Mouse (Mus musculus) liver, embryonic 16.5 days (tissue): ENCODE measurements around the gene Rps8. TPM values are rescaled to one million over a fixed set of nuclear protein-coding genes. Genes with fewer than 3 reads are reported as not detected.

Experiments used
- ATAC-seq: fragments of 200-750 bp; cut with Nextera tagmentation; 2 replicates; pipeline ENCODE4 v1.8.0; 2017; ENCODE audit warnings: low read depth, mild to moderate bottlenecking, moderate number of reproducible peaks, moderate library complexity
- H3K27ac ChIP-seq: fragments of 300-500 bp; sonication (generic); 2 replicates; pipeline ENCODE4 v1.5.1; 2014; ENCODE audit warnings: mild to moderate bottlenecking, low read length
- H3K27me3 ChIP-seq: fragments of 300-500 bp; sonication (generic); 2 replicates; pipeline ENCODE4 v1.6.1; 2014; ENCODE audit warnings: low read depth, low read length, mixed read lengths; ENCODE audit not compliant: control insufficient read depth, insufficient read depth
- H3K36me3 ChIP-seq: fragments of 300-500 bp; sonication (generic); 2 replicates; pipeline ENCODE4 v1.6.1; 2014; ENCODE audit warnings: mild to moderate bottlenecking; ENCODE audit not compliant: control insufficient read depth, insufficient read depth
- H3K4me1 ChIP-seq: fragments of 300-500 bp; sonication (generic); 2 replicates; pipeline ENCODE4 v1.6.1; 2014; ENCODE audit warnings: low read depth, low read length, mixed read lengths; ENCODE audit not compliant: control insufficient read depth
- H3K4me2 ChIP-seq: fragments of 300-500 bp; sonication (generic); 2 replicates; pipeline ENCODE4 v1.6.1; 2014; ENCODE audit warnings: low read depth, low read length, mixed read lengths
- H3K4me3 ChIP-seq: fragments of 300-500 bp; sonication (generic); 2 replicates; pipeline ENCODE4 v1.5.1; 2014; ENCODE audit warnings: low read depth, mild to moderate bottlenecking, low read length
- H3K9ac ChIP-seq: fragments of 300-500 bp; sonication (generic); 2 replicates; pipeline ENCODE4 v1.6.1; 2014; ENCODE audit warnings: low read depth, low read length
- H3K9me3 ChIP-seq: fragments of 300-500 bp; sonication (generic); replicated peaks from 2 replicates; pipeline ENCODE4 v1.6.1; 2016; ENCODE audit warnings: low read length; ENCODE audit not compliant: control insufficient read depth
- WGBS: fragments of 180-500 bp; shearing (Covaris S2); extraction: QIAGEN DNeasy Blood & Tissue Kit; methylation state at CpG from one replicate; pipeline ENCODE4 v1.1.7; 2014; ENCODE audit not compliant: insufficient replicate concordance; 5-methylcytosine and 5-hydroxymethylcytosine counted together
- microRNA-seq: library from miRNA; unstranded; fragments of <30 nt; microRNA quantifications from one replicate; pipeline ENCODE4, GENCODE M21; 2016
- polyA plus RNA-seq: library from polyadenylated mRNA; unstranded; fragments of >200 nt; fragmentation: Nextera tagmentation; extraction: Ambion mirVana; gene quantifications from 2 replicates; pipeline ENCODE4 v1.2.1, GENCODE M21; 2015

Rps8 gene
- polyA plus RNA-seq, 1 experiment from 2014 or later = 514 TPM

DNA sequence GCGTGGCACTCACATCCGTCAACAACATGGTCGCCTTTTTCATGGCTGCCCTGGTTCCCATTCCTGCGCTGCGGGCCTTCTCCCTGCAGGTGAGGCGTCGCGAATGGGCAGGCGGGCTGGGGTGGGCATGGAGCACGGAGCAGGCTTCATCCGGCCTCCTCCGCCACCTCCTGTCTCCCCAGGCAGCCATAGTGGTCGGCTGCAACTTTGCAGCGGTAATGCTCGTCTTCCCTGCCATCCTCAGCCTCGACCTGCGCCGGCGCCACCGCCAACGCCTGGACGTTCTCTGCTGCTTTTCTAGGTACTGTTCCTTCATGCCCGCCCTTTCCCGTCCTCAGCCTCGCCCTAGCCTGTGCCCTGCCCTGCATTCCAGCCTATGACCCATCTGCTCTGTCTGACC is 46.7 kb downstream of the Rps8 start:
- H3K4me3 ChIP-seq = no peak overlapping the region
- H3K4me1 ChIP-seq = no peaks in the 10 kb centered on the region
- H3K9ac ChIP-seq = no peak overlapping the region
- H3K27ac ChIP-seq = no peak overlapping the region
- no peak overlapping the region for H3K4me2 ChIP-seq
- no peaks in the 10 kb centered on the region for H3K9me3 ChIP-seq
- 80% methylated on average over 25 of the region's 25 CpGs for WGBS
- no peaks in the 10 kb centered on the region for H3K27me3 ChIP-seq
- no peak for ATAC-seq
- H3K36me3 ChIP-seq = no peaks in the 10 kb centered on the region

DNA sequence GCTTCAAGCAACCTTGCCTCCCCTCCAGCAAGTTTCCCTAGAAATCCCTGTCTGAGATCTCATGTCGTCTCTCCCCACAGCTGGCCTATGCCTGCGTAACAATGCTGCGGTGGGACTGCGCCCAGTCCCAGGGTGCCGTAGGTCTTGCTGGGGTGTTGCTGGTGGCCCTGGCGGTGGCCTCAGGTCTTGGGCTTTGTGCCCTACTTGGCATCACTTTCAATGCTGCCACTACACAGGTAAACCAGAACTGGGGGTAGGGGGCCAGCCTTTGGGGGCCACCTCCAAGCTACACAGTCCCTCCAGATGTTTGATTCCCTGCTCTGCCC is 47.6 kb downstream of the Rps8 start:
- Histone ChIP-seq H3K4me2 (no peak overlapping the region), H3K4me1 (no peaks in the 10 kb centered on the region), H3K27me3 (no peaks in the 10 kb centered on the region), H3K27ac (no peak overlapping the region), H3K9me3 (no peaks in the 10 kb centered on the region), H3K36me3 (no peaks in the 10 kb centered on the region), H3K4me3 (no peak overlapping the region), H3K9ac (no peak overlapping the region)
- WGBS = 85% methylated on average over 6 of the region's 6 CpGs
- no peak for ATAC-seq

DNA sequence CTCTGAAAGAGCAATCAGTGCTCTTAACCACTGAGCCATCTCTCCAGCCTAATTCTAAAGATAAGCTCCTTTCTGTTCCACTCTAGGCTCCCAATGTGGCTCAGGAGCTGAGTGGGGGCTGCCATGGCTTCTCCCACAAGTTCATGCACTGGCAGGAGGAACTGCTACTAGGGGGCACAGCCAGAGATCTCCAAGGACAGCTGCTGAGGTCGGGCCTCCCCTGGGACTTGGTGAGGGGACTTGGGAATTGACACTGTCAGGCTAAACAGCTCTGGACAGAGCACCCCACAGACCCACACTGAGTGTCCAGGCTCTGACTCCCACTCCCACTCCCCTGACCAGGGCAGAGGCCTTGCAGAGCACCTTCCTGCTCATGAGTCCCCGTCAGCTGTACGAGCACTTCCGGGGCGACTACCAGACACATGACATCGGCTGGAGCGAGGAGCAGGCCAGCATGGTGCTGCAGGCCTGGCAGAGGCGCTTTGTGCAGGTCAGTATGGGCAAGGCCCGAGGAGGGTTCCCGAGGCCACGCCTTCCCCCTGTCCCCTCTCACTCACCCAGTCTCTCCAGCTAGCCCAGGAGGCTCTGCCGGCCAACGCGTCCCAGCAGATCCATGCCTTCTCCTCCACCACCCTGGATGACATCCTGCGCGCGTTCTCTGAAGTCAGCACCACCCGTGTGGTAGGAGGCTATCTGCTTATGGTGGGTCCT is 48.1 kb downstream of the Rps8 start:
- Histone ChIP-seq H3K27me3 (no peaks in the 10 kb centered on the region), H3K9me3 (no peaks in the 10 kb centered on the region), H3K9ac (no peak overlapping the region), H3K36me3 (no peaks in the 10 kb centered on the region), H3K27ac (no peak overlapping the region), H3K4me3 (no peak overlapping the region), H3K4me2 (no peak overlapping the region), H3K4me1 (no peaks in the 10 kb centered on the region)
- ATAC-seq = no peak
- WGBS = 77% methylated on average over 16 of the region's 18 CpGs

DNA sequence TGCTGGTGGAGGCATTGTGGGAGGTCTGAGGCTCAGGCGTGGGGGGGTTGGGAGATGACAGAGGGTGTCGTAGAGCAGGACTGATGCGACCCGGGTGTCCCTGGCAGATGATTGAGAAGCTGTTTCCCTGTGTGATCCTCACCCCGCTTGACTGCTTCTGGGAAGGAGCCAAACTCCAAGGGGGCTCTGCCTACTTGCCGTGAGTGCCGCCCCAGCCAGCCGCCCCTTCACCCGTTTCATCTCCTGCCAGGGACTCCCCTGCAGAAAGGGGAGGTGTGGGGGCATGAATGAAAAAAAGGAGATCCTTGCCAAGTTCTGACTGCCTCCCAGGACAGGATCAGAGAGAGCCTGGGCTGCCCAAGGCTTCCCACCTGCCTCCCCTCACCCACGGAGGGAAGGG is 50.9 kb downstream of the Rps8 start:
- no peaks in the 10 kb centered on the region for H3K9me3 ChIP-seq
- no peaks in the 10 kb centered on the region for H3K36me3 ChIP-seq
- no peaks in the 10 kb centered on the region for H3K4me1 ChIP-seq
- no peaks in the 10 kb centered on the region for H3K27me3 ChIP-seq
- no peak overlapping the region for H3K4me2 ChIP-seq
- H3K27ac ChIP-seq = no peak overlapping the region
- H3K9ac ChIP-seq = no peak overlapping the region
- H3K4me3 ChIP-seq = no peak overlapping the region
- 63% methylated on average over 10 of the region's 10 CpGs for WGBS
- no peak for ATAC-seq

DNA sequence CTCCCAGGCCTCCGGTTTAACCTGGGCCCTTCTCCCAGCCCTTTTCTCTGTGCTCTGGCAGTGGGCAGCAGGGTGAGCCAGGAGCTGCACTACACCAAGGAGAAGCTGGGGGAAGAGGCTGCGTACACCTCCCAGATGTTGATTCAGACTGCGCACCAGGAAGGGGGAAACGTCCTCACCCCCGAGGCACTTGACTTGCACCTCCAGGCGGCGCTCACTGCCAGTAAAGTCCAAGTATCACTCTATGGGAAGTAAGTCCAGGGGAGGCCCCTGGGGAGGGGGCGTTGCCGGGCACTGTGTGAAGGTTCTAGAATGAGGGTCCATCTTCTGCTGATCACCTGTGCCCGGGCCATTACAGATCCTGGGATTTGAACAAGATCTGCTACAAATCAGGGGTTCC is 51.4 kb downstream of the Rps8 start:
- no peaks in the 10 kb centered on the region for H3K9me3 ChIP-seq
- no peaks in the 10 kb centered on the region for H3K36me3 ChIP-seq
- H3K9ac ChIP-seq = no peak overlapping the region
- no peaks in the 10 kb centered on the region for H3K4me1 ChIP-seq
- no peak overlapping the region for H3K4me2 ChIP-seq
- no peaks in the 10 kb centered on the region for H3K27me3 ChIP-seq
- 58% methylated on average over 10 of the region's 10 CpGs for WGBS
- ATAC-seq = no peak
- H3K4me3 ChIP-seq = no peak overlapping the region
- no peak overlapping the region for H3K27ac ChIP-seq

Small RNA genes lying within 50 kb of the gene (microRNA-seq; reads per million reads assigned to microRNA genes)
- not detected for gene Gm22398

Other genes with a start within 250 kb of the Rps8 start
- gene Urod, start 161.8 kb downstream of the Rps8 start, polyA plus RNA-seq = 518 and 567 TPM in 2 replicates
- gene Hectd3, start 160.9 kb downstream of the Rps8 start, polyA plus RNA-seq = 6.1 and 6.5 TPM in 2 replicates
- 20.3 and 20.8 TPM in 2 replicates for gene Eif2b3, start 136.8 kb downstream of the Rps8 start, polyA plus RNA-seq
- 0.67 and 0.69 TPM in 2 replicates for gene Ptch2, start 60.2 kb downstream of the Rps8 start, polyA plus RNA-seq
- gene Btbd19, start 30.5 kb downstream of the Rps8 start, polyA plus RNA-seq = 1.5 and 1.8 TPM in 2 replicates
- 0.11 TPM in 1 of 2 replicates, not detected in the other for gene Tctex1d4, start 29.4 kb downstream of the Rps8 start, polyA plus RNA-seq
- gene Plk3, start 22.3 kb downstream of the Rps8 start, polyA plus RNA-seq = 2.2 TPM in 2 replicates
- 26.8 and 28.9 TPM in 2 replicates for gene Kif2c, start 26.4 kb upstream of the Rps8 start, polyA plus RNA-seq
- 10.8 and 10.9 TPM in 2 replicates for gene Tmem53, start 95.7 kb upstream of the Rps8 start, polyA plus RNA-seq
- 0.09 TPM in 1 of 2 replicates, not detected in the other for gene Armh1, start 95.9 kb upstream of the Rps8 start, polyA plus RNA-seq